Mouse (Mus musculus) E14TG2a.4 (cell line): Measurements from ENCODE around the gene Ganab.

Experiments used
- H3K27me3 ChIP-seq: 2 replicates; pipeline ENCODE4 v1.6.1; 2014; ENCODE audit warnings: low read length, control low read depth; ENCODE audit not compliant: insufficient read depth
- H3K36me3 ChIP-seq: 2 replicates; pipeline ENCODE4 v1.6.1; 2014; ENCODE audit warnings: low read length, control low read depth; ENCODE audit not compliant: insufficient read depth
- H3K4me1 ChIP-seq: replicated peaks from 2 replicates; pipeline ENCODE4 v1.6.1; 2014; ENCODE audit warnings: low read depth, low read length, control low read depth
- H3K4me3 ChIP-seq: replicated peaks from 2 replicates; pipeline ENCODE4 v1.5.1; 2014; ENCODE audit warnings: mild to moderate bottlenecking, low read length
- H3K9me3 ChIP-seq: 2 replicates; pipeline ENCODE4 v1.6.1; 2014; ENCODE audit warnings: low read length, control low read depth
- CTCF ChIP-seq: conservative IDR thresholded peaks from 2 replicates; pipeline ENCODE4 v1.5.1; 2014; ENCODE audit warnings: low read length
- NANOG ChIP-seq: IDR thresholded peaks from 2 replicates; pipeline ENCODE4 v1.6.1; 2014; ENCODE audit warnings: borderline replicate concordance, low read length, mixed read lengths
- POU5F1 ChIP-seq: IDR thresholded peaks from 2 replicates; pipeline ENCODE4 v1.6.1; 2014; ENCODE audit warnings: low read length, borderline replicate concordance

The Ganab gene

GRCm38 (mm10) chr19:8870838-8871237, 27.0 kb upstream of the Ganab start:
- Histone ChIP-seq H3K4me3 (peak overlapping the region; percentile 100), H3K9me3 (no peaks in the 10 kb centered on the region), H3K27me3 (no peaks in the 10 kb centered on the region), H3K36me3 (peaks cover 38% of the 10 kb centered on the region), H3K4me1 (peaks cover 46% of the 10 kb centered on the region)
- TF ChIP-seq POU5F1 (no peak), NANOG (no peak), CTCF (no peak)

GRCm38 (mm10) chr19:8871267-8872186, 26.3 kb upstream of the Ganab start, which contains the start of gene Ubxn1:
Ubxn1 (plus strand) TSS chr19:8871496.
- TF ChIP-seq CTCF = no peak
- no peak for TF ChIP-seq NANOG
- TF ChIP-seq POU5F1 = no peak
- H3K4me3 ChIP-seq = peak within 1 kb of the TSS; percentile 100
- no peaks in the 10 kb centered on the region for H3K27me3 ChIP-seq
- peaks cover 46% of the 10 kb centered on the region for H3K4me1 ChIP-seq
- H3K9me3 ChIP-seq = no peaks in the 10 kb centered on the region
- H3K36me3 ChIP-seq = peaks cover 45% of the 10 kb centered on the region

GRCm38 (mm10) chr19:8872266-8872840, 25.5 kb upstream of the Ganab start:
- Histone ChIP-seq H3K36me3 (peaks cover 53% of the 10 kb centered on the region), H3K27me3 (no peaks in the 10 kb centered on the region), H3K9me3 (no peaks in the 10 kb centered on the region), H3K4me3 (peak overlapping the region; percentile 100), H3K4me1 (peaks cover 46% of the 10 kb centered on the region)
- TF ChIP-seq CTCF (no peak), POU5F1 (no peak), NANOG (no peak)

- Histone ChIP-seq H3K4me3 (no peak overlapping the region), H3K27me3 (no peaks in the 10 kb centered on the region), H3K9me3 (no peaks in the 10 kb centered on the region), H3K36me3 (peaks cover 80% of the 10 kb centered on the region), H3K4me1 (peaks cover 52% of the 10 kb centered on the region)
- TF ChIP-seq NANOG = no peak
- TF ChIP-seq POU5F1 = no peak
- TF ChIP-seq CTCF = no peak
Measured at GRCm38 (mm10) chr19:8875031-8875430, 22.8 kb upstream of the Ganab start.

- Histone ChIP-seq H3K36me3 (peaks cover 46% of the 10 kb centered on the region), H3K4me1 (peaks cover 27% of the 10 kb centered on the region), H3K4me3 (peak within 1 kb of the TSS; percentile 93), H3K27me3 (no peaks in the 10 kb centered on the region), H3K9me3 (no peaks in the 10 kb centered on the region)
- TF ChIP-seq CTCF = no peak
- no peak for TF ChIP-seq POU5F1
- TF ChIP-seq NANOG = no peak
Measured at GRCm38 (mm10) chr19:8880311-8881033, 17.4 kb upstream of the Ganab start, which contains the start of gene Uqcc3. Uqcc3 (minus strand) TSS chr19:8880923.

- Histone ChIP-seq H3K4me1 (peaks cover 32% of the 10 kb centered on the region), H3K9me3 (no peaks in the 10 kb centered on the region), H3K4me3 (peak overlapping the region; percentile 93), H3K36me3 (peaks cover 41% of the 10 kb centered on the region), H3K27me3 (no peaks in the 10 kb centered on the region)
- TF ChIP-seq POU5F1 (no peak), NANOG (no peak), CTCF (no peak)
Measured at GRCm38 (mm10) chr19:8881034-8881392, 16.9 kb upstream of the Ganab start.

GRCm38 (mm10) chr19:8883616-8884015, 14.3 kb upstream of the Ganab start, which contains the start of the genes Lbhd1 and Gm49403:
Lbhd1 (plus strand) TSS chr19:8883732.
Gm49403 (plus strand) TSS chr19:8883930.
- no peak for TF ChIP-seq NANOG
- TF ChIP-seq CTCF = no peak
- TF ChIP-seq POU5F1 = no peak
- no peaks in the 10 kb centered on the region for H3K9me3 ChIP-seq
- no peak within 1 kb of the TSS for H3K4me3 ChIP-seq
- peaks cover 47% of the 10 kb centered on the region for H3K4me1 ChIP-seq
- no peaks in the 10 kb centered on the region for H3K27me3 ChIP-seq
- H3K36me3 ChIP-seq = peaks cover 28% of the 10 kb centered on the region
